Mouse (Mus musculus) liver, adult 2 months (tissue): Measurements from ENCODE around the gene Zdhhc8.

ENCODE experiments used
- CTCF ChIP-seq: fragments of 200-500 bp; IDR thresholded peaks from 2 replicates; pipeline ENCODE4 v1.5.1; 2011; ENCODE audit warnings: low read depth, low read length, control low read depth
- POLR2A ChIP-seq: fragments of 200-500 bp; IDR thresholded peaks from 2 replicates; pipeline ENCODE4 v1.6.1; 2011; ENCODE audit warnings: low read length, control low read depth; ENCODE audit not compliant: insufficient read depth; ENCODE audit errors: extremely low read depth

DNA sequence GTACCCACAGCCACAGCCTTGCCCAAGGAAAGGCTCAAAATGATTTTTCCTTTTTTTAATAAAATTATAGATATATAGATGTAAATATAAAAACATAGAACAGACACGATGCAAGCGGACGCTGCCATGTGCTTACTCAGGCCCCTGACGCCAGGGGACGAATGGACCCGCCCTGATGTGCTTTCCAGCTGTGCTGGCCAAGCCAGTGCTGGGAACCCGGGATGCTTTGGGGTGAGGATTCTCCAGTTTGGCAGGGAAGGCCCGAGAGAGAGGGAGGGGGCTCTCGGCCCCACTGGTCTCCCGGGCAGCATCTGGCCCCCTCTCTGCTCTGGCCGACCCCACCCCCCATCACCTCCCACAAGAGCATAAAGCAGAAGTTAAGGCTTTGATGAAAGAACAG, 12.7 kb downstream of the Zdhhc8 start:
- TF ChIP-seq POLR2A (no peak), CTCF (no peak)
